Mouse (Mus musculus): ENCODE measurements around the gene Vcl.
A peak's percentile ranks its signal among the peaks of the same experiment; 100 is the strongest.

The Vcl gene

DNA sequence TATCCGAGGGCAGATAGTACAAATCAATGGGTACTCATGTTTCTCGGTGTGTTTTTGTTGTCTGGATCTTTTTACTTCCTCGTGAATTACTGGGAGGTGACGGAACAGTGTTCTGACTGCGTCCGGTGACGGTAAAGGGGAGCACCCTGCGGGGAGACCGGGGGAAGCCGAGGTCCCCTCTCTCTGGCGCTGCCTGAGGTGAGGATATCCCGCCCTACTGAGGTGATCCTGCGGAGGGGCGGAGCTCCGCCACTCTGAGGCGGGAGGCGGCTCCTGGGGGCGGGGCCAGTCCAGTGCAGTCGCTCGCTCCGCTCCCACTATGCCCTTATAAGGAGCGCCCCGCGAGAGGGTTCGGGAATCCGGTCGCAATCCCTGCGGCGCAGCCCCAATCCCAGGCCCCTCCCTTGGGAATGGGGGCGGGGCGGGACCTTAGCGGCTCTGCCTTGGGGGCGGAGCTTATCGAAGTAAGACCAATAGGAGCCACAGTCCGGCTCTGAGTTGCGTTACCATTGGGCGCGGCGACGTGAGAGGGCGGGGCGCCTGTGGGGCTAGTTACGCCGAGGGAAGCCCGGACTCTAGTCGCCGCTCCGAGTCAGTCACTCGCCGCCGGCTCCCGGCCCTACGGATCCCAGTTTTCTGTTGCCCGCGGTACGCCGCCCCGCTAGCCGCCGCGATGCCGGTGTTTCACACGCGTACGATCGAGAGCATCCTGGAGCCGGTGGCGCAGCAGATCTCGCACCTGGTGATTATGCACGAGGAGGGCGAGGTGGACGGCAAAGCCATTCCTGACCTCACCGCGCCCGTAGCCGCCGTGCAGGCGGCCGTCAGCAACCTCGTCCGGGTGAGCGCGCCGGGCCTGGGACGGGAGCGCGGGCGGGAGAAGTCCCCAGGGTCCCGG lies at the start of gene Vcl:
Vcl (plus strand) TSS at position 551 of the 898 bp plus-strand sequence.
- peak; percentile 99 to 100 for DNase-seq

DNA sequence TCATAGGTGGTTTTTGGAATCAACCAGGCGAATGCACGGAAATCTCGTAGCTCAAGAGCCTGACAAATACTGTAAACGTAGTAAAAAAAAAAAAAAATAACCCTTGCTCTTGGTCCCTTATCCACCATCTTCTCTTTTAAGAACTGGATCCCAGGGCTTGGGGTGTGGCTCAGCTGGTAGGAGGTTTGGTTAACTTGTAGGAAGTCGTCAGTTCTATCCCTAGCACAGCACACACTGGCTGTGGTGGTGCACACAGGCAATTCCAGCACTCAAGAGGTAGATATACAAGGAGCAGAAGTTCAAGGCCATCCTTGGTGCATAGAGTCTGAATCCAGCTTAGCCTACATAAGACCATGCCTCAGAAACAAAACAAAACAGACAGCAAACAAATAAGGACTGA lies 44.5 kb upstream of the Vcl start:
- no peak for DNase-seq

DNA sequence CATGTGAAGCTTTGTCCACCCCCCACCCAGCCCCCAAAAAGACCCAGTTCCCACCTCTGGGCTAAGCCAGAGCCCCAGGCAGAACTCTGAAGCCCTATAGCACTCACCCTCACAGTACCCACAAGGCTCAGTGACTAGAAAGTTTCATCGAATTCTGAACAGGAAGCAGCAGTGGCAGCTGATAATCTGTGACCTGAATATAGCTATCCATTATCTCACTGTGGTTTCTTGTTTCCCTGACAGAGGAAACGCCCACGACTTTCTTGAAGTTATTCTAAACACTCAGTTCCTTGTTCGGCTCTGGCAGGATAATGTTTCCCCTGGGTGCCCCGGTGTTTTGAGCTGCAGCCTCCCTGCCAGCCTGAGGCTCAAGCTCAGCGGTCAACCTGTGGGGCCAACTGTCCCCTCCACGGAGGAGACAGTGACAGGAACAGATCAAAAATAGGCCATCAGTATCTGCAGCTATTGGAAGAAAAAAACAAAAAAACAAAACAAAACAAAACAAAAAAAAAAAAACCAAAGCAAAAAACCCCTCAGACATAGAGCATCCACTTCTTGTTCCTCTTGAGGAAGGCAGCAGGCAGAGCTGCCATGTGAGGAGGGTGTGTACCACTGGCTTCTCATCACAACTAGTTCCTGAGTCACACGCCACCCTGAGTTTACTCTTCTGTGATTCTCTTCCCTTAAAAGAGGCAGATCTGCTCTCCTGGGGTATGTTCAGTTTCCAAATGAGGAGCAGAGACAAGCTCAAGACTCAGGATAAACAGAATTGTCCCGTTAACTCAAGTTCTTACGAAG lies 43.9 kb upstream of the Vcl start:
- peak in 1 of 2 experiments; percentile 34 for DNase-seq

DNA sequence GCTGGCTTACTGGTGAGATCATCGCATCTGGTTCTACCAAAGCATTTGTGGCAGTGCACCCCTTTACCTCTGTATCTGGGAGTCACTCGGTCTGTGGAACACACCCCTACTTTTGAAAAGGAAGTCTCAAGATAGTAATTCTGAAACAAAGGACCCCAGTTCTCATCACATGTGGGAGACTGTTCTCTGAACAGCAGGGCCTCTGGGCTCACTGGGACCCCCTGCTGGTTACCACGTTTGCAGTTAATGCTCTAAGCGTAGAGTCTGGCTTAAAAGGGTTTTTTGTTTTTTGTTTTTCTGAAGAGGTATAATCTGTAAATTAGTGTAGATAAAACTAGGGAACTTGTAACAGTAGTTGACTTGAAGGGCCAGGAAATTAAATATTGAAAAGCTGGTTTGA lies 42.9 kb upstream of the Vcl start:
- DNase-seq, result peak in 1 of 2 experiments; percentile 85

DNA sequence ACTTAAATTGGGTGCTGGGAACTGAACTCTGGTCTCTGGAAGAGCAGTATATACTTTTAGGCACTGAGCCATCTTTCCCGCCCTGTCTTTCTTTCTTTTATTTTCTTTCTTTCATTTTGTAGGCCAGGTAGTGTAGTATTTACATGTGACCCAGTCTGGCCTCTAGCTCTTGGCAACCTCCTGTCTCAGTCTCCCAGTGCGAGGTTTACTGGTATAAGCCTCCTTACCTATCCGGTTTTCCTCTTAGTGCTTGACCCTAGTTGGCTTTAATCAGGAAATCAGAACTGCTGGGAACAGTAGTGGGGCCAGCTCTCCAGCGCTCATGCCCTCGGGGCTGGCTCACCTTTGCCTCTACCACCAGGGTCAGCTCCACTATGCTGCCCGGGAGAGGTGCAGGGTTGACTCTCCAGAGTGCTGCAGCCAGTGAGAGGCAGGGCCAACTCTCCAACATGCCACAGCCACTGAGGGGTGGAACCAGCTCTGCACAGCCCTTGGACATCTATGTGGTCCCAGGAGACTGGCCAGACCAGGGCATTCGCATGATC lies 41.6 kb upstream of the Vcl start:
- DNase-seq, result peak in 1 of 2 experiments; percentile 41

DNA sequence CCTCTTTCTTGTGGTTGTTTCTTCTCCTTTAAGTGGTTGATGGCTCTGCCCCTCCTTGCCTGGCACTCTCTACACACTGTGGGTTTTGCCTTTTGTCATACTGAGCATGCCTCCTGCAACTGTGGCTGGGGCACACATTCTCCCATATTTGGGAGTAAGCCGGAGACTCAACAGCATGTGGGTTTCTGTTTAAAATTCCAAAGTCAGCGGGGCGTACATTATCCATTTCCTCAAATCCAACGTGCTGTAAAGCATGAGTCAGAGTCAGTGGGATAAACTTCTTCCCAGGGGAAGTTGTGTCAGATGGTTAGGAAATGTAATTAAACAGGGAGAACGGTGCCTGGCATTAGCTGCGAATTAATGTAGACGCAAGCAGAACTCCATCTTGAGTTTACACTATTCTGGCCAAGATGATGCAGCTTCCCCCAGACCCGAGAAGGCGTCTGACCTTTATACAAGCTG lies 37.2 kb upstream of the Vcl start:
- DNase-seq, result peak in 1 of 2 experiments; percentile 18

DNA sequence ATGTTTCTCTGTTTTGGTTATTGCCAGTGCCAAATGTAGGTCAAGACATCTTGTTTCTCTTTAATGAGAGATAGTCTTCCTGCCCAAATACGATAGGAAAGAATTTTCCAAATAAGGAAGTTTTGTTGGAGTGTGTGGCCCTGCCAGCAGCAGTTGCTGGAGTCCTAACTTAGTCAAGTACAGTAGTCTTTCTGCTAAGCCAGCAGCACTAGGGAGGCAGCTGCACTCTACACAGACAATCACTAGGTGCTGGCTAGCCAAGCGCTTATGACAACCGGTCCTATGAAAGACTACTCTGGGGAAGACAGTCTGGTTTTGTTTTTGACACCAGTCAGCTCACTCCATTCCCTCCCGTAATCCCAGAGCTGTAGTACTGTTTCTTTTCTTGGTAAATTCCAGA lies 35.4 kb upstream of the Vcl start:
- DNase-seq, result peak; percentile 18 to 23

DNA sequence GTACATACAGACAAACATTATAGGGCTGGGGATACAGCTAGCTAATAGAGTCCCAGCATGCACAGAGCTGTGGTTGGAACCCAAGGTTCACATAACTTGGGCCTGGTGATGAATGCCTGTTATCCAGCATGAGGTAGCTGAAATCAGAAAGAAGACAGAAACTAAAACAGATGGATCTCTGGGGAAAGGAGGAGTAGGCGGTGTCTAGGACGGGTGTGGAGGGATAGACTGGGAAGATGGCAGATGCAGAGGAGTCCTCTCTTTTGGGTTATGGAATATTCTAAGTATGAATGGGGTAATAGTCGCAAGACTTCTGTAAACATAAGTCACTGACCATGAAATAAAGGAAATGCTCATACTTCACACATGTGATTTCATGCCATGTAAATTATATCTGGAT lies 27.9 kb upstream of the Vcl start:
- no peak for DNase-seq

DNA sequence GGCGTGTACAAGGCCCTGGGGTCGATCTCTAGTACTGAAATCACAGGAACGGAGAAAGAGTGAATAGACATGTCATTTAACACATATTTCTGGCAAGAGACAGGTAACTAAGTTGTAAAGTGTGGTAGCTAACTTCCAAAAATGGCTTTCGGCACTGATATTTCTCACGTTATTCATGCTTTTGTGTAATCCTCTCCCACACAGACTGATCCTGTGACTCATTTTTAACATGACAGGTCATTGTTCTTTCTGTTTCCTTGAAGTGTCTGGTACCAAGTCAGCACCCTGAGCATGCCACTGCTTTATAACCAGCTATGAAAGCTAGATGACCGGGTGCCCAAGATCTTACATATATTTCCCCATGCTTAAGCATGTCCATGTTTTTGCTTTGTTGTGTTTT lies 26.1 kb upstream of the Vcl start:
- no peak for DNase-seq

DNA sequence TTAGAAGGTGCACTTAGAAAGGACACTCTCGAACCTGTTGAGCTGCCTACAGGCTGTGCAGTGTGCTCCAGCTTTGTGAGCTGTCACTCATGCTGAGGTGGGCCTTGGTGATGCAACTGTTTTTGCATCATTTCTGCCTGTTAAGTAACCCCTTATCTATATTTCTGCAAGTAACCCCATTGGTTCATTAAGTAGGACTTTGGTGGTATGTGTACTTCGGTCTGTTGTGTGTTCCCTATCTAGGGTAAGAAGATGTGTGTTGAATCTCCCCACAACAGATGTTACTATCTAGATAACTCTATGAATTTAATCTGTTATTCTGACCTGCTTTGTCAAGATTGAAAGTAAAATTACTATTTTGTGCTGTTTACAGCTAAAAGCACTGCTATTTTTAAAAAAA lies 17.4 kb upstream of the Vcl start:
- no peak for DNase-seq

DNA sequence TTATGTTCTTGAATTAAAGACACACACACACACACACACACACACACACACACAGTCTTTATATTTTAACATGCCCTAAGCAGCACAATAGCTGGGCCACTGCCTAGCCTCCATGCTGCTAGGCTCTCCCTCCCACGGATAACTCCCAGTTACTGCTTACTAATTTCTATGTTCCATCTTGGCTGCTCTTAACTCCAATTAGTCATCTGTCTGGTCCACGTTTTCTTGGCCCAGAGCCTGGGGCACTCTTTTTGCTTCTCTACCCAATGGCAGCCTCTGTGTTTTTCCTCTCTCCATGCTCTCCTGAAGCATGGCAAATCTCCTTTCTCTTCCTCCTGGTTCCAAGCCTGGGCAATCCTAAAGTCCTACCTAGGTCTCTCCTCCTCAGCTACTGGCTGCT lies 14.8 kb upstream of the Vcl start:
- peak; percentile 4 to 14 for DNase-seq

DNA sequence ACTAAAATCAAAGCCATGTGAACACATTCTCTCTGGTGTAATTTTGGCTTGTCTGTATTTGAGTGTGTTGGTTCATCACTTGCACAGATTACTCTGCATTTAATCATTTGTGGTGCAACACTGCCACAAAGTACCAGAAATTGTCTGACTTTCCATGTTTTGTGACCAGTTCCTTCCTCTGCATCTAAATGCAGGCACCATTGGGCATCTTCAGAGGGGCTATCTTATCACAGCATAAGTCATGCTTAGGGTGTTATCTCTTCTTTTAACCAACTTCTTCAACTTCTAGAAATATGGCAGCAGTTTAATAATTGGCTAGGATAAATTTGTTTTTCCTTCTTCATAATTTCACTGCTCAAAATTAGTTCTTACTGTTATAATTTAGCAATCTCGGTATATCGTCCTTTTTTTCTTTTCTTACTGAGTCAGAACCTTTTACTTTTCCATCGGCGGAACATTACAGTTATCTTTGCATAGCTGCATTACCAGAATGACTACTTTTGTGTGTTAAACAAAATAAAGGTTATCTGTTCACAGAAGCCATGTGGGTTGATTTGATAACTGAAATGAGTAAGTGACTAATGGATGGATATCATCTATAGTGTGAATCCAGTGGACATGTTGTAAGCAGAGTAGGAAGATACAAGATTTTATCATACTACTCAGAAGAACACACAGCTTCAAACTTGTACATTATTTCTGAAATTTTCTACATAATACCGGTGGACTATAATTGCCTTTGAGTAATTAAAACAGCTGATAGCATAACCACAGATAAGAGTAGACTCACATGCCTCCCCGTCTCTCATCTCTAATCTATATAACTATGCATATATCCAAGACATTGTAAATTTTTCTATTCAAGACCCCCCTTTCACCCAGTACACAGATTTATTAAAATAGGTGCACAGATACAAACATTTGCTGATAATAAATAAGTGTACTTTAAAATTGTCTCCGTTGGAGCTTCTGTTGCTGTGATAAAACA lies 12.3 kb upstream of the Vcl start:
- no peak for DNase-seq

DNA sequence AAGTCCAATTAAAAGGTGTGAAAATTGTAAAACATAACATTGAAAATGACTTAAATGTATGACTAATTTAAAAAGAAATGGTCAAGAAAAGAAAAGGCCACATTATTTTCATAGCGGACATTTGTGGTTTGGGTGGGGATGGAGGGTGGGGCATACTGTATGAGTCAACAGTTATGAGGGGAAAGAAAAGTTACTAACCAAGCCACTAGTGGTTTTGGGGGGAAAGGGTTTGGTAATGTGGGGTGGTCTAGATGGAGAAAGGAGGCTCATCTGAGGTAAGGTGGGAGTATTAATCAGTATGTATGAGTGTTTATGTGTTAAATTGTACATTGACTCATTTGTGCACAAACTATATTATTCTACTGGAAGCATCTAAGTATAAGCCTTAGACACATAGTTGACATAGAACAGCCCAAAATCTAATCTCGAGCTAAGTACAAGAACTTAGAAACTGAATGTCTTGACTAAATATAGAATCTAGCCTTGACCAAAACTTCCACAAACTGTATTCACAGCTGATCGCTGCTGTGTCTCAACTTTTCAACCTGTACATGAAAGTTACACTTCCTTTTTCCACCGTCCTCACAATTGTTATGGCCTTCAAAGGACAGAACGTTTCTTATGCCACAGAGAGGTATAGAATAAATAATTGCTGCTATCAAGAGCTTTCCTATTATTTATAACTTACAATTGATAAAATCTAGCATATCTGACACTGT lies 5.0 kb upstream of the Vcl start:
- DNase-seq, result no peak

DNA sequence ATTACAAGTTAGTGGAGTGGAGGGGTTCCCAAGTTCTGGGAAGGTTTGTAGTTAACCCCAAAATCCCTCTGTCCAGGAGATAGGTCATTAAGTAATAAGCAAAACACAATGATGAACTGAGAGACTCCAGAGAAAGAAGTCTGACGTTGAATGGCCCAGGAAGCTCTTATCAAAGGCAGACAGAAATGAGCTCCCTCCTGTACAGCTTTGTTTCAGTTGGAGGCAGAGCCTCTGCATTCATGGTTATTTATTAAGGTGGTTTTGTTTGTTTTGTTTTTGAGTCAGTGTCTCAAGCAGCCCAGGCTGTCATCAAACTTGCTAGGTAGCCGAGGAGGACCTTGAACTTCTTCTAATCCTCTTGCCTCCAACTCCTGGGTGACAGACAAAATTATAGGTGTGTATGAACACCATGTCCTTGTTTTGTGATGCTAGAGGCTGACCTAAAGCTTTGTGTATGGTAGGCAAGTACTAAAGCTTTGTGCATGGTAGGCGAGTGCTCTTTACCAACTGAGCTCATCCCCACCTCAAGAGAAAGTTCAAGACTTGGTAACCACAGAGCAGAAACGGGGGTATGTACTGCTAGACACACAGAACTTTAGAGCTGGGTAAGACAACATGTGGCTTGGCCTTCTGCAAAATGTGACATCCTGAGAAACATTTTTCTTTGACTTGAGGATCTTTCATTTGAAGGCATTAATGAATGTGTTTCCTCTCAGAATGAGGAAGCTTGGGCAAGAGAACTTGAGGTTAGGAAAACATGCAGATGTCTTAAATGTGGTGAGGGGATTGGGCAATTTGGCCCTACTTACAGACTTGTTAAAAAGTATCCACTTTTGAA lies 1.5 kb upstream of the Vcl start:
- no peak for DNase-seq

DNA sequence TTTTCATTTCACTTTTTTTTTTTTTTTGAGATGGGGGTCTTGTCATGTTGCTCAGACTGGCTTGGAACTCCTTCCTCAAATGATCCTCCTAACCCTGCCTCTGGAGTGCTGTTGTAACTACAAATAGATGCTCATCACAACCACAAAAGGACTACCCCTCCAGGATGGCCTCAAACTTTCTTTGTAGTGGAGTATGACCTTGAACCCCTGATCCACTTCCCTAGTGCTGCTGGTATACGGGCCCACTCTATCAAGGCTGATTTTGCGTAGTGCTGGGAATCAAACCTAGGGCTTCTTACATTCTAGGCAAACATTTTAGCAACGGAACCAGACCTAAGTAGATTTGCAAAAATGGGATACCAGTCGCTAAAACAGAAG lies 901 bp upstream of the Vcl start:
- no peak for DNase-seq

DNA sequence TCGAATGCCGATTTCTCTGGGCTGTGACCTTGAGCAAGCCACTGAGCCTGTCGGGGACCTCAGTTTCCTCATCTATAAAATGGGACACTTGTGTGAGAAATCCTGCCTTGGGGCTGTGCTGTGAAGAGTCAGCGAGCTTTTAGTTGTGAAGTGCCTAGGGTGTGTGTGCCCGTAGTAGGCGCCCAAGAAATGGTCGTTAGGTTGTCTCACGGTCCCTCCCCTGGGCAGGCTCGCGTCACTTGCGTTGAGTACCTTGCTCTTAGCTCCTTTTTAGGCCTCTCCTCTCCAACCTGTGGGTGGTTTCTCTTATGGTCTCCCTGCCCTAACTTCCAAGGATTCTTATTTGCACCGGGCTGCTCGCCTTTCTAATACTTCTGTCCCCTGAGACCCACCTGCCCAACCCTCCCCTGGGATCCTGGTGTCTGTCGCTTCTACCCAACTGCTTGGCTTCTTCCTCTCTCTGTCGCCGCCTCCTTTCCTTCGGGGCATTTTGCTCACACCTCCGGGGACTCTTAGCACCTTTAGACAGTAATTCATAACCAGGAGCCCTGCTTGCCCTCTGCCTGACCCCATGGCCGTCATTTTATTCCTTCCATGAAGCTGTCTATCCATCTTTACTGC lies 726 bp downstream of the Vcl start:
- DNase-seq, result peak; percentile 28 to 56

DNA sequence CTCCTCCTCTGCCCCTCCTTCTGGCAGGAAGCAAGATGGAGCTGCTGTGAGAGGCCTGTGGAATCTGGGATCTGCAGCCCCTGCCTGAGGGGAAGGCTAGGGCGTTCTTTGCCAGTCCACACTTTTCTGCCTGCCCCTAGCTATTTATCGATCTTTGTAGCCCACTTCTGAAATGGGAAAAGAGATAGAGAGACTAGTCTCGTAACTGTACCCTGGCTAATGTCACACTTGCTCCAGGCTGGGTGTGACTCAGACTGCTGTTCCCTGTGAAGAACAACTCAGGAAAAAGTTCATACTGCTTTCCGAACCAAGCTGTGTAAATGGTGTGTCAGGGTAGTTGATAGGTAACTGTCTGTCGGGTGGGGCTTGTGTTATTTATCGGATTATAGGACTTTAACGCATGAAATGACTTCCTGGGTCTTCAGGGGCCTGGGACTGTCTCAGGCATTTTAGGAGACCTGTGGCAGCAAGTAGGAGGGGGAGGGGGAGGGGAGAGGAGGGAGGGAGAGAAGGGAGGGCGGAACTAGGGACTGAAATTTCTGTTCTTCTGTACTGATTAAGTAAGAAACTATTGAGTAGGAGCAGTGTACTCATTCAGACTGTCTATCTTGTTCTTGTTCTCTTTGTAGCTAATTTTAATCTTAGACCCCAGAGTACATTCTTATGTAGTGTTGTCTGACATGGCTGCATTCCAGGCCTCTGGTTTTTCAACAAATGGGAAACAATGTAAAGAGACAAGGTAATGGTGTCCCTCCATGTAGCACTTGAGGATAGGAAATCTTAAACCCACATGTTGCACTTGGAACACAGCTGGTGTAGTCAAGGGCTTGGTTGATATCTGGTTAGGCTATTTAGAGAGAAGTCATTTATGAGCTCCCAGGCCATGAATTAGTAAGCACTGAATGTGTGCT lies 1.5 kb downstream of the Vcl start:
- DNase-seq, result peak; percentile 4 to 19

DNA sequence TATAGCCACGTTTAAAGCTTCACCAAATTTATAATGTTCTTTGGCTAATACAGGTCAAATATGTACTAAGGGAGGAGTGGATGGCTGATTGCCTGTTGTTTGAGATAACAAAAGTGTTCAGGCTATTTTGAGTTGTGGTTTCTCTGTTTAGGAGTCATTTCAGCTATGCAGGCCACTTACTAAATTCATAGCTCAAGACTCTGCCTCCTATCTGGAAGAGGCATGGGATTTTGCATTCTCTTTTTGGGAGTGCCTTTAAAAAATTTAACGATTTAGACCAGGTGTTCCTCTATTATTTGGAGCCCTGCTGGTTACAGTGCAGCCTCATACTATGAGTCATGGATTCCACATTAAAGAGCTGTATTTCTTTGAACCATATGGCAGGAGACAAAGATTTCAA lies 9.2 kb downstream of the Vcl start:
- DNase-seq, result no peak

DNA sequence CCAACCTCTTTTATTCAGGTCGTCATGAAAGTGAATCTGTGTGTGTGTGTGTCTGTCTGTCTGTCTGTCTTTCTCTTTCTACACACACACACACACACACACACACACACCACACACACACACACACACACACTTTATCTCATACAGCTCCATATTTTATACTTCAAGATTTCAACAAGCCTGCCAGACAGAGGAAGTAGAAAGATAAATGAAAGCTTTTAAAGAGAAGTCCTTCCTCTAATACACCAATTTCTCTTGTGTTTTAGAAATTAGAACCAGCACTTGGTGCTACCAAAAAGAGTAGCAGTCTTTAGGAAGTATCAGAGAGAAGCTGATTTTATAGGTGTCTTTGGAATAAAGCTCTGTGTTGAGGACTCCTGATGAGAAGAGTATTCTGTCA lies 9.7 kb downstream of the Vcl start:
- no peak for DNase-seq

Data from kidney, postnatal 36 days (tissue).